Mouse (Mus musculus) neural tube, embryonic 14.5 days (tissue): ENCODE results near the gene Cd101. TPM values are rescaled to one million over a fixed set of nuclear protein-coding genes. Genes with fewer than 3 reads are reported as not detected.

Source experiments
- ATAC-seq: fragments of 200-750 bp; cut with Nextera tagmentation; 2 replicates; pipeline ENCODE4 v1.8.0; 2017; ENCODE audit warnings: low read depth, mild to moderate bottlenecking, moderate TSS enrichment, moderate library complexity
- H3K27ac ChIP-seq: fragments of 300-500 bp; sonication (generic); 2 replicates; pipeline ENCODE4 v1.5.1; 2014; ENCODE audit warnings: low read depth, mild to moderate bottlenecking, control low read depth, low read length, moderate library complexity, mixed read lengths
- H3K27me3 ChIP-seq: fragments of 300-500 bp; sonication (generic); 2 replicates; pipeline ENCODE4 v1.6.1; 2014; ENCODE audit warnings: low read length; ENCODE audit not compliant: control insufficient read depth, insufficient read depth
- H3K36me3 ChIP-seq: fragments of 300-500 bp; sonication (generic); 2 replicates; pipeline ENCODE4 v1.6.1; 2014; ENCODE audit warnings: low read length, mixed read lengths; ENCODE audit not compliant: control insufficient read depth, insufficient read depth
- H3K4me1 ChIP-seq: fragments of 300-500 bp; sonication (generic); 2 replicates; pipeline ENCODE4 v1.6.1; 2014; ENCODE audit warnings: low read length; ENCODE audit not compliant: control insufficient read depth, insufficient read depth
- H3K4me2 ChIP-seq: fragments of 300-500 bp; sonication (generic); 2 replicates; pipeline ENCODE4 v1.6.1; 2014; ENCODE audit warnings: mild to moderate bottlenecking, low read depth, low read length, control low read depth
- H3K4me3 ChIP-seq: fragments of 300-500 bp; sonication (generic); 2 replicates; pipeline ENCODE4 v1.5.1; 2014; ENCODE audit warnings: low read depth, low read length, control low read depth, mixed read lengths
- H3K9ac ChIP-seq: fragments of 300-500 bp; sonication (generic); replicated peaks from 2 replicates; pipeline ENCODE4 v1.6.1; 2014; ENCODE audit warnings: low read depth, mild to moderate bottlenecking, control low read depth, low read length, mixed read lengths
- H3K9me3 ChIP-seq: fragments of 300-500 bp; sonication (generic); 2 replicates; pipeline ENCODE4 v1.6.1; 2016; ENCODE audit warnings: low read length; ENCODE audit not compliant: control insufficient read depth
- WGBS: fragments of 180-500 bp; shearing (Covaris S2); extraction: QIAGEN DNeasy Blood & Tissue Kit; methylation state at CpG from one replicate; pipeline ENCODE4 v1.1.7; 2014; 5-methylcytosine and 5-hydroxymethylcytosine counted together
- polyA plus RNA-seq: library from polyadenylated mRNA; unstranded; fragments of >200 nt; fragmentation: Nextera tagmentation; extraction: Ambion mirVana; gene quantifications from 2 replicates; pipeline ENCODE4 v1.2.1, GENCODE M21; 2014

Cd101 gene
- polyA plus RNA-seq, result 0.08 and 0.09 TPM in 2 replicates

DNA sequence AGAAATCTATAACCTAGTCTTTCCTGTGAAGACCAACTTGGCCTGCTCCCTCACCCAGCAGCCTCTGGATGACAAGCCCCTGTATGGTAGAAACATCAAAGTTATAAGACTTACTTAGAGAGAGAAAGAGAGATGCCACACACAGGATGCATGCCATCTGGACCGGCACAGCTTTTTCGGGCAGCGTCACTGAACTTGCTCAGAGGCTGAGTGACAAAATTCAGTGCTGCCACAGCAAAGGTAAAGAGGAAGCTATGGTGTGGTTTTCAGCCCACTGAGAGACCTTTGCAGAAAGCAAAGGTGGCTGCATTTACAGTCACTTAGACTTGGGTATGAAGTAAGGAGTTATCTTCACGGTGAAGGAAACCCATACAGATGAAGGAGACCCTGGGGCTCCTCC, at the start of gene Cd101:
Gene Cd101, minus strand, starts transcription at position 218 of the 400 bp plus-strand sequence.
- Histone ChIP-seq H3K4me1 (no peaks in the 10 kb centered on the region), H3K9me3 (no peaks in the 10 kb centered on the region), H3K36me3 (no peaks in the 10 kb centered on the region), H3K27ac (no peak within 1 kb of the TSS), H3K9ac (no peak within 1 kb of the TSS), H3K4me3 (no peak within 1 kb of the TSS), H3K4me2 (no peak within 1 kb of the TSS), H3K27me3 (no peaks in the 10 kb centered on the region)
- 94% methylated on average over 4 of the region's 4 CpGs for WGBS
- no peak for ATAC-seq

- ATAC-seq, result no peak
- Histone ChIP-seq H3K4me2 (no peak overlapping the region), H3K9me3 (no peaks in the 10 kb centered on the region), H3K4me3 (no peak overlapping the region), H3K4me1 (no peaks in the 10 kb centered on the region), H3K27me3 (no peaks in the 10 kb centered on the region), H3K36me3 (no peaks in the 10 kb centered on the region), H3K27ac (no peak overlapping the region), H3K9ac (no peak overlapping the region)
- WGBS, result 62% methylated on average over 1 of the region's 1 CpGs
These were observed 49.0 kb upstream of the Cd101 start for GRCm38 (mm10) chr3:101078344-101078743.

DNA sequence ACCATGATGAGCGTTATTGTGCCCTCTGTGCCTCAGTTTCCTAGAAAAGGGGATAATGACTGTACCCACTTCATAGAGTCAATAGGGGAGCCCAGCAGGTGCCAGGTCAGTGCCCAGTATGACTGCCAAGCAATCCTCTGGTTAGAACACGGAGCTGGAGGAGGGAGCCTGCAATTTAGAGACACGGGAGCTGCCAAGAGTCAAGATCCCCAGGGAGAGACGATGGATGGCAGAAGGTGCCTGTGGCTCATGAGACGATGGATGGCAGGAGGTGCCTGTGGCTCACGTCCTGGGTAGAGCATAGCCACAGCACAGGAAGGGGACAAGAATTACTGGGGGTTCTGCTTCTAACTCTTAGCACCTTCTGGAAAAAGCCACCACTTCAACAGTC, 48.3 kb upstream of the Cd101 start:
- Histone ChIP-seq H3K4me3 (no peak overlapping the region), H3K9me3 (no peaks in the 10 kb centered on the region), H3K4me1 (no peaks in the 10 kb centered on the region), H3K4me2 (no peak overlapping the region), H3K36me3 (no peaks in the 10 kb centered on the region), H3K9ac (no peak overlapping the region), H3K27me3 (no peaks in the 10 kb centered on the region), H3K27ac (no peak overlapping the region)
- ATAC-seq, result no peak
- WGBS, result 73% methylated on average over 6 of the region's 6 CpGs

DNA sequence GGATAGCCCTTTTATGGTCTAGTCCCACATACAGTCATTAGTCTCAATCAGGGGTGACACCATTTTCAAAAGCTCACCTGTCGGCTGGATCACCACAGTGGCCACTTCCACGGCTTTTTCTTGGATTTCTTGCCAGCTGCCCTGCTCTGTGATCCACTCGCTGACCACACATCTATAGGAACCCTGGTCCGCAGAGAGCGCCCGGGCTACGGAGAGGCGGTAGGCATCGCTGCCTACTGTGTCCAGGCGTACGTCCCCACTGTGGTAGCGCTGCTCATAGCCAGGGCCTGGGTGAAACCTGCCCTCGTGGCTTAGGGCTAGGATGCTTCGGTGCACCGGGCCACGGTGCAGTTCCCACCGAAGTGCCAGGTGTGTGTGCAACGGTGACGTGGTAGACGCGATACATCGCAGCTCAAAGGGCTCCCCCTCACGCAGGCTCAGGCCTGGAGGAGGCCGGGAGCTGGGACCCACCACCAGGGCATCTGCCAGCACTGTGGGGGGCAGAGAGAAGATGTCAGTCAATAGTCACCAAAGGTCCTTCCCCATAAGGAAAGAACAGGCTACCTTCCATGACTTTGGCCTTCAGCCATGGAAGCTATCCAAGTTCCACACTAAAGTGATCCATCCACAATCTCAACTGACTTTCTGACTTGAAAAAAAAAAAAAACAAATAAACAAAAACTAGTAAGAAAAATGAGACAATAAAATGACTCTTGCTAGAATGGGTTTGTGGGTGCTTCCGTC, 47.8 kb upstream of the Cd101 start:
- H3K9me3 ChIP-seq, result no peaks in the 10 kb centered on the region
- H3K27me3 ChIP-seq, result no peaks in the 10 kb centered on the region
- 95% methylated on average over 25 of the region's 25 CpGs for WGBS
- H3K36me3 ChIP-seq, result no peaks in the 10 kb centered on the region
- H3K4me1 ChIP-seq, result no peaks in the 10 kb centered on the region
- no peak for ATAC-seq
- H3K4me2 ChIP-seq, result no peak overlapping the region
- H3K4me3 ChIP-seq, result no peak overlapping the region
- H3K9ac ChIP-seq, result no peak overlapping the region
- no peak overlapping the region for H3K27ac ChIP-seq

DNA sequence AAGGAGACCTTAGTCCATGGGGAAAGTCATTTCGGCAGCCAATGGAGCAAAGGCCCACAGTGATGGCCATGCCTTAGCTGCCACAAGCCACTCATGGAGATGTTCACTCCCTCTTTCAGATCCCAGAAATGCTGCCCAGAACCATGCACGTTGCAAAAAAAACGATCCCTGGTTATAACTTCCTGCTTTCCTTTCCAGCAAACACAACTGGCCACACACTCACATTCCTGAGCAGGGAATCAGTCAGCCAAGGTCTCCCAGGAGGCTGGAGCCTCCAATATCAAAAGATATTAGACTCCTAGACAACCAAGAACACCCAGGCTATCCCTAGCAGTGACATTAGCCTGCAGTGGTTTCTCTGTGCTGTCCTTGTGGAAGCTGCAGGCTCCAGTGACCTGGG, 46.5 kb upstream of the Cd101 start:
- Histone ChIP-seq H3K4me3 (no peak overlapping the region), H3K36me3 (no peaks in the 10 kb centered on the region), H3K9me3 (no peaks in the 10 kb centered on the region), H3K4me2 (no peak overlapping the region), H3K27me3 (no peaks in the 10 kb centered on the region), H3K27ac (no peak overlapping the region), H3K4me1 (no peaks in the 10 kb centered on the region), H3K9ac (no peak overlapping the region)
- 86% methylated on average over 3 of the region's 3 CpGs for WGBS
- no peak for ATAC-seq

GRCm38 (mm10) chr3:101073384-101073783, 44.0 kb upstream of the Cd101 start:
- Histone ChIP-seq H3K9ac (no peak overlapping the region), H3K4me1 (no peaks in the 10 kb centered on the region), H3K9me3 (no peaks in the 10 kb centered on the region), H3K4me2 (no peak overlapping the region), H3K27ac (no peak overlapping the region), H3K36me3 (no peaks in the 10 kb centered on the region), H3K27me3 (no peaks in the 10 kb centered on the region), H3K4me3 (no peak overlapping the region)
- WGBS, result 80% methylated on average over 9 of the region's 9 CpGs
- ATAC-seq, result no peak

GRCm38 (mm10) chr3:101072506-101073215, 43.3 kb upstream of the Cd101 start:
- no peaks in the 10 kb centered on the region for H3K4me1 ChIP-seq
- H3K4me2 ChIP-seq, result no peak overlapping the region

GRCm38 (mm10) chr3:101071576-101071975, 42.2 kb upstream of the Cd101 start:
- no peaks in the 10 kb centered on the region for H3K4me1 ChIP-seq
- no peak for ATAC-seq
- H3K9me3 ChIP-seq, result no peaks in the 10 kb centered on the region
- H3K36me3 ChIP-seq, result no peaks in the 10 kb centered on the region
- no peak overlapping the region for H3K9ac ChIP-seq
- no peak overlapping the region for H3K27ac ChIP-seq
- H3K4me2 ChIP-seq, result no peak overlapping the region
- H3K27me3 ChIP-seq, result no peaks in the 10 kb centered on the region
- H3K4me3 ChIP-seq, result no peak overlapping the region

More at GRCm38 (mm10) chr3:101072506-101073215, 43.3 kb upstream of the Cd101 start:
- Histone ChIP-seq H3K36me3 (no peaks in the 10 kb centered on the region), H3K9me3 (no peaks in the 10 kb centered on the region), H3K4me3 (no peak overlapping the region), H3K27me3 (no peaks in the 10 kb centered on the region), H3K9ac (no peak overlapping the region), H3K27ac (no peak overlapping the region)
- no peak for ATAC-seq
- WGBS, result 91% methylated on average over 15 of the region's 15 CpGs

DNA sequence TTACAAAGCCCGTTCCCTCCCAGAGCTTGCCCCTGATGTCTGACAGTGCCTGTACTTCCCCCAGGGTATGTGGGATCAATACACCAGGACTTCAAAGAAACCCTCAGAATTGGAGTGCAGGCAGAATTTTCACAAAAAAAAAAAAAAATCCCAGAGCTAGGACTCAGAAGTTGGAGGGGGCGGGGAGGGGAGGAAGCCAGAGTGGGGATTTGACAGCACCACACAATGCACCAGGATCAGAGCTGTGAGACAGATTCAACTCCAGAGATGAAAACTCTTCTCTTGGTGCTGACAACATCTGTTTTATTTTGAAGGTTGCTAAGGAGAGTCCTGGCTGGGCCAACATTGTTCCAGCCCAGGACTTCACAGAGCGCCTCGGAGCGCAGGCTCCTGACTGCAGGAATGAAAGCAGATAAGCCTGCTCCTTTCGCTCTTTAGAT, 41.5 kb upstream of the Cd101 start:
- 71% methylated on average over 6 of the region's 6 CpGs for WGBS
- Histone ChIP-seq H3K4me3 (no peak overlapping the region), H3K4me2 (no peak overlapping the region), H3K9me3 (no peaks in the 10 kb centered on the region), H3K4me1 (no peaks in the 10 kb centered on the region), H3K27me3 (no peaks in the 10 kb centered on the region), H3K27ac (no peak overlapping the region), H3K36me3 (no peaks in the 10 kb centered on the region), H3K9ac (no peak overlapping the region)
- no peak for ATAC-seq
